Mouse (Mus musculus) right cerebral cortex, postnatal 14 days (tissue): ENCODE measurements at regions not wholly inside any gene's neighbourhood (a gene's known extent, or its start where the extent isn't known, plus 50 kb on each side); places are given as distances from the start of the nearest gene placed in this dataset.
"Not testable (repeated sequence)": the region's sequence is repeated elsewhere in the genome, so short reads cannot be mapped to it uniquely, and the experiment has no call there.

Source experiments
- DNase-seq: peaks from one replicate; pipeline ENCODE4 v3.0.0; 2022

DNA sequence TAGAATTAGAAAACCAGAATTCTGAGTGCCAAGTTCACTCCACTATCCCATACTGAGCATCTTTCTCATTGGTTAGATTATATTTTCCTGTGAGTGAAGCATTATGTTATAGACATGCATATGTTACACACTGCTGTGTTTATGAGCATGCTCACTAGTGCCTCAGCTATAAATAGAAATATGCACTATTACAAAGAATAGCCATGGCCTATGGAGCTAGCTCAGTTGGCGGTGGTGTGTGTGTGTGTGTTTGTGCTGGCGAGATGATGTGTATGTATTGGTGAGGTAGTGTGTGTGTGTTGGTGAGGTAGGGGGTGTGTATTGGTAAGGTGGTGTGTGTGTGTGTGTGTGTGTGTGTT, 106.2 kb downstream of the Sec31a start:
- DNase-seq: no peak

DNA sequence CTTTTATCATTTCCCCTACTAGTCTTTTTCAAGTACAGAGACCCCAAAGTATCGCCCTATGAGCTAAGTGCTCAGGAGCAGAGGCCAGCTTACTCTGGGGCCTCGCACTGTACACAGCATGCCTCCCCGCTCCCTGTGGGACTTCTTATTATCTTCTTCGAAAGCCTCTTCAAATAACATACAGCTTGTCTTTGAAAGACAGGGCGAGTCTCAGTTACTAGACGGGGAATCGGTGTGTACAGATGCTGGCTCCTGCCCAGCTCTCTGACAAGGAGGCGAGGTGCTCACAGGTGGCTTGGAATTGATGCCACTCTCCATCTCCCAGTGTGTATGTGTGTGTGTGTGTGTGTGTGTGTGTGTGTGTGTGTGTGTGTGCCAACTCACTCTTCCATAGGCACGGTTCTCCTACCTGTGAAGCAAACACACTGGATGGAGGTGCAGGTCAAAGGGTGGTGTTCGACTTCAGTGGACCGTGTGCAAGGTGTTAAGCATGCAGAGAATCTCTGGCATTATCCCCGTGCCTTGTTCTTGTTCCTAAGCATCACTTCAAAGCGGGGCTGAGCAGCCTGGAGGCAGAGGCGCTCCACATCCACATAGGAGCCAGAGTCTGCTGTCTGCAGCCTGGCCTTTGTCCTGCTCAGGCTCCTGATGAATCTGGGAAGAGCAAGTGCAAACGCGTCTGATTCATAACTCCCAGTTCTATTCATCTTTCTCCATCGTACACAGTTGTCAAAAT, 106.8 kb downstream of the Sec31a start:
- no peak for DNase-seq

DNA sequence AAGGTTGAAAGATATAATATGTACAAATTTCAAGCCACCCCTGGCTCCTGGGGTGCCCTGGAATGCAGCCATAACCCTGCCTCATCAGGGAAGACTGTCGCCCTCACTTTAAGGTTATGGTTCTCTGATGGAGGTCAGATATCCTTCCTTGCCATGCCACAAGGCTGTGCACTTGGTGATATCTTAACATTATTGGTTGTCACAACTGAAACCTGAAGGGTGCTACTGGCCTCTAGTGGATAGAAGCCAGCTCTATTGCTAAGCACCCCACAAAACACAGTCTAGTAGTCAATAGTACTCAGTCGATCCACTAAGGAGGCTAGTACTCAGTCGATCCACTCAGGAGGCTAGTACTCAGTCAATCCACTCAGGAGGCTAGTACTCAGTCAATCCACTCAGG, 111.6 kb downstream of the Sec31a start:
- DNase-seq: no peak

DNA sequence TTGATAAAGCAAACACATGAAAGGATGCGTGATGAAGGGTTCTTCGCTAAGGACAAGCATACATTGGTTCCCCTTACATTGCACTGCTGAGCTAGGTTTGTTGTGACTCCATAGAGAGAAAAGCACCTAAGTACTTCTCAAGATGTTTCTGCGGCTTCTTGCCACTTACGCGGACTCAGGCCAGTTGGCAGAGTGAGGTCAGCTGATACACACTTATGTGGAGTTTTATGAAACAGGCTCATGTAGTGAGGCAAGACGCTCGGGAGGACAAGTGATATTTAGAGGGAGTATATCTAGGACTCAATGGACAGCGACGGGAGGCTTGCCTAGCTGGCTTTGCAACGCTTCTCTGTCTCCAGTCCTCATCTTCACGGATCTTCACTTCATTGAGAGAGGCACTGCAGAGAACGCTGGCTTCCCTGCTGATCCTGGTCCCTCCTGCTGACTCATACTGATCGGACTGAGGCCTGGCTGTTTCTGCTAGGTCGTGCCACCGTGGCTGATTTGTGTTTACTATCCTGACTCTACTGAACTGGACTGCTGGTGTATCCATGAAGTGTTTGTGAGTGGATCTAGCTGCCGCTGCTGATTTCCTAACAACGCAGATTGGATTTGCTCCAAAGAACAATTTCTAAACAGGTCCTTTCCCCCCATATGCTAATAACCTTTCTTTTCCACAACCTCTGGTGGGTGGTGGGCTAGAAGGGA, 113.8 kb downstream of the Sec31a start:
- DNase-seq: no peak

DNA sequence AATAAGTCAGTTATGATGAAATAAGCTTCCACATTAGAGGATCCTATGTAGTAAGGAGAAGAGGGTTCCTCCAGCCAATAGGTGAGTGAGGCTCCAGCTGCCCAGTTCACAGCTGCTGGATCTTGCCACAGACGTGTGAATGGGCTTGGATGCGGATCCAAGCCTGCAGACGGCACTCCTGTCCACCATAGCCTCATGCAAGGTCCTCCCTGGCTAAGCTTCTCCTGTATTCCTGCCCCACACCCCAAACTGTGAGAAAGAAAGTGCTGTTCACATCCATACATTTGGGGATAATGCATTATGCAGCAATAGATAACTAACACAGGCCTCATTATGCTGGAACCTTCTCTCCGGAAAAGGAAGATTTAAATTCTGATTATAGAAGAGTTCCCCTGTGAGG, 116.9 kb downstream of the Sec31a start:
- no peak for DNase-seq

DNA sequence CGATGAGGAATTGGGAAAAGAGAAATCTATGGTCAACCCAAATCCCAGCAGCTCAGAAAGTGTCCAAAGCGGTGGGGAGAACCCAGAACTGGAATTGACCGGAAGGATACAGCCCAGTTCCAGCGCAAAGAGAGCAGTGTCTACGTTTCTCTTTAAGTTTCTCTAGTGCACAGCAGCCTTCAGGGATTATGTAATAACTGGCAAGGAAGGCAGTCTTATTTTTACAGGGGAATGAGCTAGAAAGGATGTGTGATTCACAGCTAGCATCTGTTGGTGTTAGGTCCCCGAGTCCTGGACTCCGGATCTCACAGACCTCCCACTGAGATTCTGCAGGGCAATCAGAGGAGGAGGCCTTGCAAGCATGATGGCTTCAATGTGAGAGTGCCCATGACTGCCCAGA, 121.8 kb downstream of the Sec31a start:
- DNase-seq: no peak

DNA sequence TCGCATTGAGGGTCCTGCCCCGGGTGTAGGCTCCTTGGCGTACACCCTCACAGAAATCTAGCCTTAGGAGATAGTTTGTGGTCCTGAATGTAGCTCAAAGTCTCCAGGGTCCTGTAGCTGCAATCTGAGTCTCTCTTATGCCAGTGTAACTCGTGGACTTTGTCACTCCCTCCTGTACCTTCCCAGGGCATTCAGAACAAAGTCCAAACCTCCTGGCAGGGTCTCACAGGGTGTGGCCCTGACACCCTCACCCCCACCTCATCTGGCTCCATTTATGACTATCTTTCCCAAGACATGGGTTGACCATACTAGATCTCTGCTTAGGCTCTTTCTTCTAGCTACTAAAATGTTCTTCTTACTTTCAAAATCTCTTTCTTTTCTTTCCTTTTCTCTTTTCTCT, 120.6 kb upstream of the Tmem150c start:
- no peak for DNase-seq

DNA sequence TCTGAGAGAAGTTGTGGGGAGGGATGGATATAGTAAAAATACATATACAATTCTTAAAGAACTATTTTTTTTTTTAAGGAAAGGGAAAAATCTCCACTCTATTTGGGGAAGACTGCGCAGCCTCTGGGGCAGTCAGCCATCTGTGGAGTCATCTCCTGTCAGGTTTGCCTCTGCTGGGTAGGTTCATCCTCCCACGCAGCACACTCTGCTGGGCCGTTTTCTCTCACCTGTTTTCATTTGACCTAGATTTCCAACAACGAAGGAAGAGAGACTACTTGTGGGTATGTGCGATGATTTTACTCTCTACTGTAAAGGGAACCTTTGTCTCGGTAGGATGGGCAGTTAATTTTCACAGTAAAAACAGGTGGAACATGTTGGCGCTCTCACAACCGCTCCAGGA, 119.9 kb upstream of the Tmem150c start:
- DNase-seq: no peak

DNA sequence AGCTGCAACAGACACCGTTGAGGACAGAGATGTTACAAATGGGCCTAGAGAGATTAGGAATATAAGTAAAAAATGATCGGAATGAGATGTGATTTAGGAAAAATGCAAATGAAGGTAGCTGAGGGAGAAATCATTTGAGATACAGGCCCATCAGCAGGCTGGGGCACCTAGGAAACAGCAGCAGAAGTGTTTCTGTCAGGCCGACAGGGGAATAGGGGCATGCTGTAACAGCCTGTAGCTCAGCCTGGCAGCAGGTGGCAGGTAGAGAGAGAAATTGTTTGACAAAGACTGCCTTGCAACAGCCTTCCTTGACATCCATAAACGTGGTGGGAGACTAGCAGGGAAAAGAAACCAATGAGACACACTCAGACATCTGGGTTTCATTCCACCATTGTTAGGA, 115.1 kb upstream of the Tmem150c start:
- no peak for DNase-seq

DNA sequence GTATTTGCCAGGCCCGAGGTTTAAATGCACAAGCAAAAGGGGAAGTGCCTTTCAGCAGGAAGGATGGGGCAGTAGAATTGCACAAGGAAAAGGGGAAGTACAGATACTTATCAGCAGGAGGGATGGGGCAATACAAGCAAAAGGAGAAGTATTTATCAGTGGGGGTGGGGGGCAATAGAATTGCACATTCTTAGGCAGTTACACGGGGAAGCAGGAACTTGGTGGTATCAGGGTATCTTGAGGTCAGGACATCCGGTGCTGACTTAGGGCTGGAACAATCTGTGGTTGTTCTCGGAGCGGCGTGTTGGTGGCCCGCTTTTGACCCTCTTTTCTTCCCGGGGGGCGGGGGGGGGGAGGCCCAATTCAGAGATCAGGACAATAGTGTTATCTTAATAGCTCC, 112.4 kb upstream of the Tmem150c start:
- DNase-seq: not testable (repeated sequence)

DNA sequence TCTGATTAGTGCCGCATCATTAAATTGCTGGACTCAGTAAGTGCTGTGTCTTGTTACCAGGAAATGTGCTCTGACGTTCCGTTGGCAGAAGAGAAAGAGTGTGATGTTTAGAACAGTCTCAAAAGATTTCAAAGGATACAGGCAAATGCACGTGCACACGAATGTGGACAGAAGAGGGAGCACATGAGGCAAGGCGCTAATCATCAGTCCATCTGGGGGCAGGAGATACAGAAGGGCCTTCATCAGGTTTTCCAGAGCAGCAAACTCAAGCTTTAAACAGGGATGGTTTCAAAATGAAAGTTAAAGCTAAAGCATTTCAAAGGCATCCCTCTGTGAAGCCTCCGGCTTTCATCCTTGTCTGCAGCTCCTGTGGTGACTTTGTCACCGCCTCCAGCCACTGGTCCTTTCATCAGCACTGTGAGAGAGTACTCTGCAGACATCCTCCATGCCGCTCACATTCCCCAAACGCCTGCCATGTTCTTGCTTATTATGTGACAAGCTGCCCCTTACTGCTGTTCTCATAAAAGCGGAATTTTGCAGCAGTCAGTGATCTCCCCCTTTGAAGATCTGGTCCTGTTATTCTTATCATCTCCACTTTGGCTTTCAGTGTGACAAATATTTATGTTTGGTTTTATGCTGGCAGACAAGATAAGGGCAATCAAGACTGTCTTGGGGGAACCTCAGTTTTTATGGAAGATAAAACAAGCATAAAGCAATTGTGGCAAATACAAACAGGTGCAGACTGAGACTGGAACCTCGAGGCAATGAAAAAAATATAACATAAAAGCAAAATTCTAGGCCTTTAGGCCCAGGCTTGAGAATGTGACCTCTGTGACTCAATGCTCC, 111.5 kb upstream of the Tmem150c start:
- no peak for DNase-seq

DNA sequence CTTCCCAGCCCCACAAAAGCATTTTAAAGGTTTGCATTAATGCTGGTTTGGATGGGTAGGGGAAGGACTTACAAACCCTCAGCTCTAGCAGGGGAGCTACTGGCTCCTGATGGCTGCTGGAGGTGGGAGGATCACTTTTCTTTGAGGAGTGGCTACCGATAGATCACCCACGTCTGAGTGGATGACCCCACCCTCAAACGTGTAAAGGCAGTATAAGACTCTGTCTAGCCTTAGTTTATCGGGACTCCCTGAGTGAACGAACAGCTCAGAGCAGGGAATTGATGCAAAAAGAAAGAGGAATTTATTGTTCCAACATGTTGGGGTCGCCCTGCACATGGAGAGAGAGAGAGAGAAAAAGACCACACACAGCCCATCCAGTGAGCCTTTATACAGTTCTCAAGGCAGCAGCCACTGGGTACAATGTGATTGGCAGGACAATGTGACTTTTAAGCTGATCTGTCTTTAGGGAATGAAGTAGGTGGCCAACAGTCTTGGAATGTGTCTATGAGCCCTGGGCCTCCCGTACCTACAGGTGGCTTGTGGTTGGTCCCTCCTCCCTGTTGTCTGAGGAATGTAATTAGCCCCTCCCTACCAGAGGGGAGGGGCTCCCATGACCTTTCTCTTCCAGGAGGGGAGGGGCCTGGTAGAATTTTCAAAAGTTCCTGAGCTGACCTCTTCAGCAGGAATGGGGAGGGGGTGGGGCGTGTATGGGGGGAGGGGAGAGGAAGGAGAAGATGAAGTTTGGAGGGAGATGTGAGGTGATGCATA, 108.7 kb upstream of the Tmem150c start:
- no peak for DNase-seq

DNA sequence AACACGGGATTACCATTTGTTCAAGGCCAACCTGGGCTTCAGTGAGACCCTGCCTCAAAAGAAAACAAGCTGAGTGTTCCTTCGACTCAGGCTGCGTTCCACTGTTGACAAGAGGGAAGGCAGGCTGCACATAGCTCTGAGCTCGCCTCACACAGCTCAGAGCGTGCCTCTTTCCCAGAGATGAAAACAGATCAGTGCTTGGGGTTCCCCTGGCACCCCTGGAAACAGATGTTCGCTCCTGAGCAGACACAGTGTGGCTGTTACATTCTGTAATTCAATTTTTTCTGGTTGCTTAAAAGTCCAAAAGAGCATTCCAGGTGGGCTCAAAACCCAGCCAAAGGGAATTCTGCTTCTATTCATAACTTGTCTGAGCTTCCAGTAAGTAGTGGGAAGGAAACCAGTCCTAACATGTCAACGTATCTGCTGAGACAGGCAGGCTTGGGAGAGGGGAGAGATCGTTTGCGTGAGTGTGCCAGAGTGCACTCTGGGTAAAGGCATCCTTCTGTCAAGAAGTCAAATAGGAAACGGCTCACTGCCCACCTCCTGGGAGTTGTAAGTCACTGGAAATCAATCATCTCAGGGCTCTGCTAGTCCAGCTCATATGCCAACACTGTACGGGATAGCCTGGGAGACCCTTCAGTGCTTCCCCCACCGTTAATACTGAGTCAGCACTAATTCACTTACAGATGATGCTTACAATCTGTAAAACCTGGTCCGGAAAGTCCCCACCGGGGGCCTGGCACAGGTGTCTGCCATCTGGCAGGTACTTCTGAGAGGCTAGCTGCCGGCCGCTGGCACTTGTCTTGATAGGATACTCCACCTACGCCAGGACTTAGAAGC, 107.3 kb upstream of the Tmem150c start:
- no peak for DNase-seq

DNA sequence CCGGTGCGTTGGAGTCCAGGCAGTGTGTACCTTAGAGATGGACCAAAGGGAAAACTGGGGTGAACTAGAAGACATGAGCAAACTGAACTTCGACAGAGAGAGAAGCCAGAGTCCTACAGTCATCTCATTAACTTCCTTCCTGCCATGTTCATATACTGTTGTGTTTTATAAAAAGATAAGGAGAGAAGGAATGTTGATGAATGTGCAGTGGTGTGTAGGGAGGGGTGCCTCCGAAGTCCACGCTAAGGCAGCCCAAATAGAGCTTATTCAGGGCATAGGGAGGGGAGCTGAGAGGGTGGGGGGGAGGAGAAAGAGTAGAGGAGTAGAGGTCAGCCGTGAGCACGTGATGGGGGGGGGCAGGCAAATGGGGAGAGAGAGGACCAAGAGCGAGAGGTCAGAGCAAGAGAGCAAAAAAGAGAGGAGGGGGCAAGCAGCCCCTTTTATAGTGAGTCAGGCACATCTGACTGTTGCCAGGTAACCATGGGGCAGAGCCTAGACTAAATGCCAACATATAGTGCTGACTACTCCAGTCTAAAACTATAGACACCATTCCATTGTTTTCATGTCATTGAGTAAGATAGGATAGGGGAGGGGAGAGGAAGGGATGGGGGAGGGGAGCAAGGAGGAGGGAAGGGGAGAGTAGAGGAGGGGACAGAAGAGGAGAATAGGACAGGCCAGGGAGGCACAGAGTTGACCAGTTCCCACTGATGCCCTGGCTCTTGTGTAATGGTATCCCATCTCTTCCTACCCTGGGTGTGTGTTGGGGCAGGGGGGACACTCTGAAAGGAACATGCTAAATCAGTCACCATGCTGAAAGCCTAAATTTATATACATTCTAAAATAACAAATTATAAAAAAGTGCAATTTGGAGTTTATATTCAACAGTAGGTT, 100.4 kb upstream of the Tmem150c start:
- no peak for DNase-seq

DNA sequence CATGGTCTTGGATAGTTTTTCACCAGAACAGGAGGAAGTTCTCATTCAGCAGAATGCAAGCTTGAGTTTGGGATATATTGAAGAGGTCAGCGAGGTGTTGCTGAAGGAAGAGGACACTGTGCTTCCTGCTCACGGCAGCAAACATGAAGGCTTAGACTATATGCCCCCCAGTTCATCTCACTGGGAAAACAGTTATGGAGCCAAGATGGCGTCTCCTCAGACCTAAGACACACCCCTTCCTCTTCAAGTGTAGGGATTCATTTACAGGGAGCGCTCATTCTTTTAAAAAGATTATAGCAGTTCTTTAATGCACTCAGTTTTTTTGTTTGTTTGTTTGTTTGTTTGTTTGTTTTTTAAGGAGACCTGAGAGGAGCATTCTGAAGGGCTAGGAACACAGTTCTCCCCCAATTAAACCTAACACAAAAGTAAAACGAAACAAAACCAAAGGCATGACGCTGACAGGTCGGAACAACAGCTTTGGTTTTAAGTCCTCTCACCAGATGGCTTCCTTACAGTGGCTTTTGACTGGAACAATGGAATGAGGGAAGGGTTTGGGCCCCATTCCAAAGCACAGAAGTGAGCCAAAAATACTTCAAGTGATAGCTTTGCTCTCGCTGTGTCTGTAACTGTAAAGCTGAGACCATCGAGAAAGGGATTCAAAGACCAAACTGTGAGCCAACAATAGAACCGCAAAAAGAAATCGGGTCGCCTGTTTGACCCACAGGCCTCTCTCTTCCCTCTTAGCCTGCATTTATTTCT, 99.5 kb upstream of the Tmem150c start:
- no peak for DNase-seq

DNA sequence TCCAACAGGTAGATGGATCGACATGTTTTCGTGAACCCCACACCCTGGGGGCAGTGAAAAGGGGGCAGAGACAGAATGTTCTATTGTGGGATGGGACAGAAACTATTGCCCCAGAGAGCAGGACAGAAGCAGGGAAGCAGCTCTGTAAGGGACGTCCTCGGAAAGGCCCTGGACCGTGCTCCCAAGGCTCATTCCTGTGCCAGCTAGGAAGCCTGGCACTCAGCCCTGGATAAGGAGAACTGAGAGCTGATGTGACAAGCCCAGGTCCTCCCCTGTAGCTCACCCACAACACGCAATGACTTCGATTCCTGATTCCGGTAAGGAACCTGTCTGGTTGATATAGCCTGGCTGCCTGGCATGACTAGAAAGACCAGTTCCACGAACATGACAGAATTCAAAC, 95.7 kb upstream of the Tmem150c start:
- DNase-seq: no peak

DNA sequence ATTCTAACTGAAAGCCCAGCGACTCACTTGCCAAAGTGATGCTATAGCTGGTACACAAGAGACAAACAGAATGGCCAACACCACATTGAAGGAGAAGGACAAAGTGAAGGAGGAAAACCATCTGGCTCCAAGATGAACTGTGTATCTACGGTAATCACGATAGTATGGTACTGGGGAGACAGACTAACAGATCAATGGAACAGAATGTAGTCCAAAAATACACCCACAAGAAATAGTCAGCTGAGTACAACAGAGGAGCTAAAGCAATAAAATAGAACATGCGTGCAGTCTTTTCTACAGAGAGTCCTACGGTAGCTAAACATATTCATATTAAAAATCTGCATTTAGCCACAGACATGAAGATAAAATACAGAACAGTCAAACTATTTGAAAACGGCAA, 92.4 kb upstream of the Tmem150c start:
- DNase-seq: no peak

DNA sequence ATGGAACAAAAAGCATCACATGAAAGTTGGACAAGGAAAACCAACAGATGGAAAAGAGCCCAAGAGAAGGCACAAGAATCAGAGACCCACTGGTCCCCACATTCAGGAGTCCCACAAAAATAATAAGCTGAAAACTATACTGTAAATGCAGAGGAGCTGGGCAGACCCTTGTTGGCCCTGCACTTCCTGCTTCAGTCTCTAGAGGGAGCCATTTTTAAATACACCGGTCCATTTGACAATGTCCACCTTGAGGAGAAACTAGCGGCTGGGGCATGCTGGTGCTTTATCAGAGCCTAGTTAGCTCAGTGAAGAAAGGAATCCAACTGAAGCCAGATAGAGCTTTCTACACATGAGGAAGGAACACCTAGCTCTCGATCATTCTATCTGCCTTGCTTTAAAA, 90.1 kb upstream of the Tmem150c start:
- DNase-seq: no peak

DNA sequence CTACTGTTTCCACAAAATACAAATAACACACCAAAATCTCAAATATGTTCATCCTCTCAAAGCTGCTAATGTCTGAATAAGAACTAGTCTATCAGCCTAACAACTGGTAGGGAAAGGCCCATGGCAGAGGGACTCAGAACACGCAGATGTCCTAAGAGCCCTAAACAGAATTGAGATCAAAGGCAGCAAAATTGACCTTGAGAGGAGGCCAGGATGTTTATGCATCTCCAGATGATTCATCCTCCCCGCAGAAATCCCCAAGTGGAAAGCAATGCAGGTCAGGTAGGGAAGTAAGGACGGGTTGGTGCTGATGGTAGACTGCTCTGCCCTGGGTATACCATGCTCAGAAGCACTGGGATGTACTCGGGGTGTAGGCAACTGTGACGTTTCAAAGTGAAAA, 89.0 kb upstream of the Tmem150c start:
- DNase-seq: no peak

DNA sequence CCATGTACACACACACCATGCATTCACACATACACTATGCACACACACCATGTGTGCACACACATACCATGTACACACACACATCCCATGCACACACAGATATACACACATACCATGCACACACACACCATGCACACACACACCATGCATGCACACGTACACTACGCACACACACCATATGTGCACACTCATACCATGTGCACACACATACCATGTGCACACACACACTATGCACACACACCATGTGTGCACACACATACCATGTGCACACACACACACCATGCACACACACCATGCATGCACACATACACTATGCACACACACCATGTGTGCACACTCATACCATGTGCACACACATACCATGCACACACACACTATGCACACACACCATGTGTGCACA, 87.1 kb upstream of the Tmem150c start:
- no peak for DNase-seq
